Mouse (Mus musculus) intestine, embryonic 15.5 days (tissue): ENCODE results near the gene Mecom. TPM values are rescaled to one million over a fixed set of nuclear protein-coding genes. Genes with fewer than 3 reads are reported as not detected.

Experiments
- ATAC-seq: fragments of 200-750 bp; cut with Nextera tagmentation; 2 replicates; pipeline ENCODE4 v1.8.0; 2017; ENCODE audit warnings: moderate TSS enrichment, moderate library complexity
- H3K27ac ChIP-seq: fragments of 300-500 bp; sonication (generic); 2 replicates; pipeline ENCODE4 v1.5.1; 2015; ENCODE audit warnings: mild to moderate bottlenecking, inconsistent platforms
- H3K27me3 ChIP-seq: fragments of 300-500 bp; sonication (generic); replicated peaks from 2 replicates; pipeline ENCODE4 v1.6.1; 2015; ENCODE audit warnings: inconsistent platforms
- H3K36me3 ChIP-seq: fragments of 300-500 bp; sonication (generic); 2 replicates; pipeline ENCODE4 v1.6.1; 2015; ENCODE audit warnings: inconsistent platforms
- H3K4me1 ChIP-seq: fragments of 300-500 bp; sonication (generic); replicated peaks from 2 replicates; pipeline ENCODE4 v1.6.1; 2015; ENCODE audit warnings: inconsistent platforms
- H3K4me2 ChIP-seq: fragments of 300-500 bp; sonication (generic); replicated peaks from 2 replicates; pipeline ENCODE4 v1.6.1; 2015; ENCODE audit warnings: mild to moderate bottlenecking, inconsistent platforms
- H3K4me3 ChIP-seq: fragments of 300-500 bp; sonication (generic); replicated peaks from 2 replicates; pipeline ENCODE4 v1.5.1; 2015; ENCODE audit warnings: inconsistent platforms
- H3K9ac ChIP-seq: fragments of 300-500 bp; sonication (generic); 2 replicates; pipeline ENCODE4 v1.6.1; 2015; ENCODE audit warnings: inconsistent platforms
- H3K9me3 ChIP-seq: fragments of 300-500 bp; sonication (generic); 2 replicates; pipeline ENCODE4 v1.6.1; 2016; ENCODE audit warnings: inconsistent platforms
- WGBS: fragments of 180-500 bp; shearing (Covaris S2); methylation state at CpG from one replicate; pipeline ENCODE4 v1.1.7; 2015; 5-methylcytosine and 5-hydroxymethylcytosine counted together
- polyA plus RNA-seq: library from polyadenylated mRNA; unstranded; fragments of >200 nt; fragmentation: Nextera tagmentation; extraction: Ambion mirVana; gene quantifications from 2 replicates; pipeline ENCODE4 v1.2.1, GENCODE M21; 2015

The Mecom gene
- polyA plus RNA-seq, 1 experiment from 2014 or later = 11.6 TPM

- H3K9ac ChIP-seq = no peak overlapping the region
- H3K4me1 ChIP-seq = no peaks in the 10 kb centered on the region
- H3K27me3 ChIP-seq = no peaks in the 10 kb centered on the region
- H3K27ac ChIP-seq = no peak overlapping the region
- no peak for ATAC-seq
- no peaks in the 10 kb centered on the region for H3K36me3 ChIP-seq
- no peaks in the 10 kb centered on the region for H3K9me3 ChIP-seq
- H3K4me3 ChIP-seq = no peak overlapping the region
- no peak overlapping the region for H3K4me2 ChIP-seq
- WGBS = 84% methylated on average over 7 of the region's 7 CpGs
These were observed 390.6 kb downstream of the Mecom start for GRCm38 (mm10) chr3:30157128-30157670.

DNA sequence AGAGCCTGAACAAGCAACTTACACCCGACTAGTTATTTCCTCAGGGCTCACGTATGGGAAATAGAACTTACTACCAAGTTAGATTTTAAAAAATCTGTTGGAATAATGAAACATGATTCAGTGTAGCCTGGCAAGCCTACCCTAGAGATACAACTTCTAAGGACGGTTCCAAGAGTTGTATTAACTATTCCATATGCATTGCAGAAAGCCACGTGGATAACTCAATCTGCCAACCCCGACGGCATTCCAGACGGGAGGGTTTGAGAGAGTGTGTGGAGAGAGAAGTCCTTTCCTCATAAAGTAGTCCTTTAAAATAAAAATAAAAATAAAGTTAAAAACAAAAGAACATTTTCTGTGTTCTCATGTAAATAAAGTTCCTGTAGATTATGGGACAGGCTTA lies 393.4 kb downstream of the Mecom start:
- H3K4me1 ChIP-seq = no peaks in the 10 kb centered on the region
- H3K36me3 ChIP-seq = no peaks in the 10 kb centered on the region
- no peak for ATAC-seq
- H3K4me2 ChIP-seq = no peak overlapping the region
- no peaks in the 10 kb centered on the region for H3K27me3 ChIP-seq
- no peaks in the 10 kb centered on the region for H3K9me3 ChIP-seq
- H3K4me3 ChIP-seq = no peak overlapping the region
- 91% methylated on average over 7 of the region's 7 CpGs for WGBS
- no peak overlapping the region for H3K9ac ChIP-seq
- H3K27ac ChIP-seq = no peak overlapping the region

DNA sequence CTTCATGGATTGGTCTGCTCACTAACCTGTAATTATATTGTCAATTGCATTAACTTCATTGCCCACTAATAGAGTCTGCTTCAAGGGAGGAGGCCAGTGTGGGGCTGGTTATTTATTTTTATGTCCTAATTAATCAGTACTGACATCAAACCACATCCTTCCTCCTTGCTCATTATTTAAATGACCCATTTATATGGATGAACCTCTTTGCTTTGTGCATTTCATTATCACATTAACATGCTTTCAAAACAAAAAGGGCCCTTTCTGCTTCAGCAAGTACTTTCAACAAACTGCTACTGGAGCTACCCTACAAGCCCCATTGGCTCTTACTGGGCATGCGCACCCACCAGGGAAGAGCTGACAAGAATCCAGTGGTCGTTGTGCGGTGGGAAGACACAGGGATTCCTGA lies 393.9 kb downstream of the Mecom start:
- Histone ChIP-seq H3K27me3 (no peaks in the 10 kb centered on the region), H3K36me3 (no peaks in the 10 kb centered on the region), H3K27ac (no peak overlapping the region), H3K4me1 (no peaks in the 10 kb centered on the region), H3K4me2 (no peak overlapping the region), H3K9ac (no peak overlapping the region), H3K4me3 (no peak overlapping the region), H3K9me3 (no peaks in the 10 kb centered on the region)
- WGBS = 78% methylated on average over 3 of the region's 3 CpGs
- no peak for ATAC-seq

GRCm38 (mm10) chr3:30150071-30150470 lies 397.7 kb downstream of the Mecom start:
- no peak for ATAC-seq
- Histone ChIP-seq H3K27me3 (no peaks in the 10 kb centered on the region), H3K4me3 (no peak overlapping the region), H3K9ac (no peak overlapping the region), H3K4me1 (no peaks in the 10 kb centered on the region), H3K27ac (no peak overlapping the region), H3K4me2 (no peak overlapping the region), H3K9me3 (no peaks in the 10 kb centered on the region), H3K36me3 (no peaks in the 10 kb centered on the region)
- WGBS = 92% methylated on average over 4 of the region's 4 CpGs

- Histone ChIP-seq H3K4me3 (no peak overlapping the region), H3K27ac (no peak overlapping the region), H3K4me1 (no peaks in the 10 kb centered on the region), H3K4me2 (no peak overlapping the region), H3K27me3 (no peaks in the 10 kb centered on the region), H3K36me3 (no peaks in the 10 kb centered on the region), H3K9ac (no peak overlapping the region), H3K9me3 (no peaks in the 10 kb centered on the region)
- 0 out of 2 replicates have a peak, but pooled peaks have one; percentile 52 for ATAC-seq
- 76% methylated on average over 8 of the region's 8 CpGs for WGBS
These were observed 399.3 kb downstream of the Mecom start for GRCm38 (mm10) chr3:30148378-30149079.

DNA sequence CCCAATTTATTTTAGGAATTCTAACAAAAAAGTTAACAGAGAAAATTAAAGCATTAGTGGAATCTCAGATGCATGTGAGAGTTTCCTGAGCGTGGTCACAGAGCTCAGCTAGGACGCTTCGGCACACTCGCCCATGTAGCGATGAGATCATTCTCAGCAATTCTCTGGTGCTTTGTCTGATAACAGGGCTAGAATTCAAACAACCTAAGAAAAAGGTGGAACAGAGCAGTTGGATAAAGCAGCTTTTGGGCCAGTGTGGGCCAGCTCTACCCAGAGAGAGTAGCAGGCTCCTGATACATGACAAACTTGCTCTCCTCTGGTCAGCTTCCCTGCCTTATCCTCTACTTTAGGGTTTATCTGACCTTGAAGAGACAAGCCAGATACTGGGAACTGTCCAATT lies 402.8 kb downstream of the Mecom start:
- 81% methylated on average over 5 of the region's 5 CpGs for WGBS

DNA sequence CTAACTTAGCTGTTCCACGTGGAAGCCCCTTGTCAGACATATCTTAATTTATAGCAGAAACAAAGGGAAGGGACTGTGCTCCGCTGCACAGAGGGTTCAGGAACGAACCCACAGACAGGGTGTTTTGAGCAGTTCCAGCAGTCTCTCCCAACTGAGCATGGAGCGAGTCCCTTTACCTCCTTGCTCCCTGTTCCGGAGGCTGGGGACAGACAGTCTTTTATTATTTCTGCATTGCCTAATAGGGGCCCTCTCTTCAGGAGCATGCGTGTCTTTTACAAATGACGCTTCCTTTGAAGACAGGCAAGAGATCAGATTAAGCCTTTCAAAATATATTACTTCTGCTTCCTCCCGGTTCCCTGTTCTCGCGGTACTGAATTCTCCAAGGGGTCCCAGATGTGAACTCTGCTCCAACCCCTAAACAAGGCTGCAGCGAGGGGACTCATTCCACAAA lies 403.8 kb downstream of the Mecom start:
- Histone ChIP-seq H3K9ac (no peak overlapping the region), H3K27ac (no peak overlapping the region), H3K9me3 (no peaks in the 10 kb centered on the region), H3K4me1 (no peaks in the 10 kb centered on the region), H3K4me3 (no peak overlapping the region), H3K27me3 (no peaks in the 10 kb centered on the region), H3K36me3 (no peaks in the 10 kb centered on the region), H3K4me2 (no peak overlapping the region)
- no peak for ATAC-seq
- 32% methylated on average over 11 of the region's 11 CpGs for WGBS

More for the DNA sequence above, 402.8 kb downstream of the Mecom start:
- Histone ChIP-seq H3K4me2 (no peak overlapping the region), H3K36me3 (no peaks in the 10 kb centered on the region), H3K9ac (no peak overlapping the region), H3K9me3 (no peaks in the 10 kb centered on the region), H3K27ac (no peak overlapping the region), H3K27me3 (no peaks in the 10 kb centered on the region), H3K4me3 (no peak overlapping the region), H3K4me1 (no peaks in the 10 kb centered on the region)
- no peak for ATAC-seq

DNA sequence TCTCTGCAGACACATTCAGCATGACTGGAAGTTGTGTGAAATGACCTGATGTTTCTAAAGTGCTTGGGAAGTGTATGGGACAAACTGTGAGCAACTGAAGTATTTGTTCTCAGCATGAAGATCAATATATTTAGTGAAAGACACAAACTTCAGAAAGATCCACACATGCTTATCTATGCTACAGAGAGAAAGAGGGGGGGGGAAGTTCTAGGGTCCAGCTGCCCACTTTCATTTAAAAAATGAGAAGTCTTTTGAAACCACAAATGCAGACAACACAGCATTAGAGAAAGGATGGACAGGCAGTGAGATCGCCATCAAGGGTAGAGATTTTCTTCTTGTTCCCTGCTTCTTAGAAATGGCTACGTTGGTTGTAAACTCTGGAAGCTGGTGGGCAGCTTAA lies 404.4 kb downstream of the Mecom start:
- WGBS = 73% methylated on average over 2 of the region's 2 CpGs
- no peak for ATAC-seq
- no peak overlapping the region for H3K4me3 ChIP-seq
- H3K27ac ChIP-seq = no peak overlapping the region
- H3K36me3 ChIP-seq = no peaks in the 10 kb centered on the region
- no peaks in the 10 kb centered on the region for H3K27me3 ChIP-seq
- no peak overlapping the region for H3K9ac ChIP-seq
- no peaks in the 10 kb centered on the region for H3K4me1 ChIP-seq
- no peak overlapping the region for H3K4me2 ChIP-seq
- no peaks in the 10 kb centered on the region for H3K9me3 ChIP-seq

GRCm38 (mm10) chr3:30140349-30140748 lies 407.5 kb downstream of the Mecom start:
- no peak overlapping the region; the same call in 1 of the 2 replicates for H3K4me3 ChIP-seq
- no peaks in the 10 kb centered on the region for H3K9me3 ChIP-seq
- no peaks in the 10 kb centered on the region for H3K27me3 ChIP-seq
- ATAC-seq = peak; percentile 83
- H3K36me3 ChIP-seq = no peaks in the 10 kb centered on the region
- WGBS = 55% methylated on average over 5 of the region's 5 CpGs
- no peaks in the 10 kb centered on the region for H3K4me1 ChIP-seq
- H3K9ac ChIP-seq = no peak overlapping the region
- H3K27ac ChIP-seq = peak overlapping the region; percentile 19; the same call in 1 of the 2 replicates
- no peak overlapping the region for H3K4me2 ChIP-seq

DNA sequence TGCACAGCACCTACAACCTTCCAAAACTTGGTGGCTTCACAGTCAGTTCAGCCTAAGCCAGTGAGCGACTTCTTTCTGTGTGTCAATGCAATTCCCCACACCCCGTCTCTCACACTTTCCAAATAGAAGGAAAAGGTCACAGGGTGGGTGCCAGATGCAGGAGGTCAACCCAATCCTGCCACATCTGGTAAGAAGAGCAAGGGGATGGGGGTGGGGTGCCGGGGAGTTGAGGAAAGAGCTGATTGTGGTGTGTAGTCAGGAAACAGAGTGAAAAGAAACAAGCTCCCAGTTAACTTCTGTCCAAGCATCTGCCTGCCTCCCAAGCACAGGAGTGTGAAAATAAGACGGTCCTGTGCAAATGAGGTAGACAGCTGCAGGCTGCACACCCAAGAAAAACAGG lies 408.1 kb downstream of the Mecom start:
- no peak overlapping the region for H3K9ac ChIP-seq
- no peaks in the 10 kb centered on the region for H3K36me3 ChIP-seq
- H3K27ac ChIP-seq = peak overlapping the region; percentile 18; the same call in 1 of the 2 replicates
- WGBS = 50% methylated on average over 4 of the region's 4 CpGs
- H3K4me1 ChIP-seq = no peaks in the 10 kb centered on the region
- no peaks in the 10 kb centered on the region for H3K27me3 ChIP-seq
- H3K4me2 ChIP-seq = peak overlapping the region; percentile 3; the same call in 1 of the 2 replicates
- H3K9me3 ChIP-seq = no peaks in the 10 kb centered on the region
- peak overlapping the region; percentile 0; the same call in 1 of the 2 replicates for H3K4me3 ChIP-seq
- no peak for ATAC-seq

GRCm38 (mm10) chr3:30138588-30138987 lies 409.2 kb downstream of the Mecom start:
- H3K4me1 ChIP-seq = no peaks in the 10 kb centered on the region
- no peaks in the 10 kb centered on the region for H3K27me3 ChIP-seq
- H3K9me3 ChIP-seq = no peaks in the 10 kb centered on the region
- H3K4me3 ChIP-seq = no peak overlapping the region
- no peak overlapping the region for H3K9ac ChIP-seq
- H3K27ac ChIP-seq = no peak overlapping the region
- WGBS = 65% methylated on average over 6 of the region's 6 CpGs
- ATAC-seq = no peak
- peak overlapping the region; percentile 33; the same call in 1 of the 2 replicates for H3K4me2 ChIP-seq
- H3K36me3 ChIP-seq = no peaks in the 10 kb centered on the region

DNA sequence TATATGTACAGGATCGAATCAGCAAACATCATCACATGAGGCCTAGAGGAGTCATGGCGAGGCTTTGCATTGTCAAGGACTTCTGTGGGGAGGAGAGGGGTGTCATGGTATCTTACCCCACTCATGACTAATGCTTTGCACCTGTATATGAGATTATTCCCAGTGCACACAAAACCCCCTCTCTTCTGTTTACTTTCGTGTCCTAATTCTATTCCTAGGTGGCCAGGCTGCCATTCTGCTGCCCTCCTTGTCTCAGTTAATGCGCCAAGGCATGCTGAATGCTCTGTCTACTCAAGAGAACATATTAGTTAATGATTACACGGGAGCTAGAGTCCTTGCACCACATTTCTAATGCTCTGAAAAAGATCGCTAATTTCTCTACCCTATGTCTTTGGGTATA lies 412.0 kb downstream of the Mecom start:
- peak overlapping the region; percentile 35 for H3K4me2 ChIP-seq
- 55% methylated on average over 6 of the region's 6 CpGs for WGBS
- no peaks in the 10 kb centered on the region for H3K36me3 ChIP-seq
- H3K9ac ChIP-seq = no peak overlapping the region
- no peaks in the 10 kb centered on the region for H3K4me1 ChIP-seq
- peak; percentile 68 for ATAC-seq
- H3K27ac ChIP-seq = peak overlapping the region; percentile 32; the same call in 1 of the 2 replicates
- no peak overlapping the region for H3K4me3 ChIP-seq
- no peaks in the 10 kb centered on the region for H3K9me3 ChIP-seq
- no peaks in the 10 kb centered on the region for H3K27me3 ChIP-seq

DNA sequence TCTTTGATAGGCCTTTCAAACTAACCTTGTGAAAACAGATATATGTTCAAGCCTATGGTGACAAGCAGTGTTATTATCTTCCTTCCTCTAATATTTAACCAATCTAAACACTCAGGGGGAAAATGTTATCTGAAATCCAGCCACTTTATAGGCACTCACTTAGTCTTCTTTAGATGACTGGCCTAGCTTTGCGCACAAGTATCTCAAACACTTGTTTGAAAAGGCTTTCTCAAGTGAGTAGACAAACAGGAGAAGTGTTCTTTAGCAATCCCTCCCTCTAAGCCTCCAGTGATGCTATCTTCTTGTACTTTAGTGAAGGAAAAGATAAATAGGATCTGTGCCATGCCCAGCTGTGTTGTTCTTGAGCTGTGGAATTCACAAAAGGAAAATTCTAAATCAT lies 412.7 kb downstream of the Mecom start:
- H3K4me1 ChIP-seq = no peaks in the 10 kb centered on the region
- H3K36me3 ChIP-seq = no peaks in the 10 kb centered on the region
- H3K9me3 ChIP-seq = no peaks in the 10 kb centered on the region
- no peak overlapping the region for H3K4me3 ChIP-seq
- ATAC-seq = no peak
- 61% methylated on average over 1 of the region's 1 CpGs for WGBS
- H3K27me3 ChIP-seq = no peaks in the 10 kb centered on the region
- H3K4me2 ChIP-seq = no peak overlapping the region
- H3K9ac ChIP-seq = no peak overlapping the region
- no peak overlapping the region; the same call in 1 of the 2 replicates for H3K27ac ChIP-seq
